8 mouse cellular contexts compared by ENCODE assay signal in the genomic region with DNA sequence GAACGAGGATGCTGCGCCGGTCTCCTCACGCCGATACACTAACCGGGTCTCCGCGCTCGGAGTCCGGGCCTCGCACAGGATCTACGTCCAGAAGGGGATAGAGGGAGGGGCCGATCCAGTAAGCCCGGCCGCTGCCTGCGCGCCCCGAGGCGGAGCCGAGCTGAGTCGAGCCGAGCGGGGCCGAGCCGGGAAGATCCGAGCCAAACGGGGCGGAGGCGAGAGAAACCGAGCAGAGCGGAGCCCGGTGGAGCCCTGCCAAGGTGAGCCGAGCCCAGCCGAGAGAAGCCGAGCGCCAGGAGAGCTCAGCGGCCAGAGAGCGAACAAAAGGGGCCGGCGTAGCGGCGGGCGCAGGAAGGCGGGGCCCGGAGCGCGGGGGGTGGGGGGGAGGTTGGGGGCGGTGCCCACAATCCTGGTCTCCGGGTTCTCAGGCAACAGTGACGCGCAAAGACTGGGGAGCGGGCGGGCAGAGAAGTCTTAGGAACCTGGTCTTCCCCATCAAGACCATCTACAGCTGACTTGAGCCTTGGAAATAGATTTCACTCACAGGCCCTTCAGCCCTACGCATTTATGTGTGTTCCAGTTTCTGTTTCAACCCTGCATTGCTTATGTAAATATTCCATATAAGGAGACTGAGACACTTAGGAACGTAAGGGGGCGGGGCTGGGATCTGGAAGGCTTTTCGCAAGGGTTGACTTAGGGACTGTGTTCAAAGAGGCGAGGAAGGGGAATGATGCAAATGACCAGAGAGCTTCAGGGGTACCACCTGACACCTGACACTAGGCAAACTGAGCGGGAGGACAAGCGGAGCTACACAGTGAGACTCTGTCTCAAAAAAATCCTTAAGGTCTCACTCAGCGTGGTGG. TPM values are rescaled to one million over a fixed set of nuclear protein-coding genes. Genes with fewer than 3 reads are reported as not detected.
A peak's percentile ranks its signal among the peaks of the same experiment; 100 is the strongest.
DNase-seq lines count a peak whose midpoint lies in the region; ATAC-seq and TF ChIP-seq lines count a peak whose summit lies in the region.

Gene Clip2 (minus strand): TSS at position 325 of the 863 bp plus-strand sequence.

- DNase-seq in ES-E14 (ENCODE audit: low read depth, low spot score) = peak; percentile 62
- peak; percentile 99 to 100 for DNase-seq in cerebellum, adult 2 months
- peak; percentile 99 for DNase-seq in forebrain, postnatal 0 days
- DNase-seq in heart, postnatal 4 days = peak; percentile 100
- peak; percentile 96 to 98 for DNase-seq in layer of hippocampus, adult 8-10 months (ENCODE audit: low spot score in 2 of 2)
- DNase-seq in ovary, adult 18-20 months (ENCODE audit: low spot score) = peak; percentile 97
- peak; percentile 92 for DNase-seq in thymus, postnatal 0 days (ENCODE audit: low spot score)

- peak within 1 kb of the TSS; percentile 85 for H3K4me2 ChIP-seq in forebrain, postnatal 0 days (ENCODE audit: low read depth)
- H3K4me2 ChIP-seq in lung, embryonic 15.5 days = peak within 1 kb of the TSS; percentile 91

- H3K27me3 ChIP-seq in cerebellum, adult 2 months (ENCODE audit: control insufficient read depth, insufficient read depth, low read length) = no peaks in the 10 kb centered on the region
- H3K27me3 ChIP-seq in forebrain, postnatal 0 days (ENCODE audit: insufficient read depth, low read length) = no peaks in the 10 kb centered on the region
- H3K27me3 ChIP-seq in lung, embryonic 15.5 days = no peaks in the 10 kb centered on the region

- peak; percentile 95 for ATAC-seq in forebrain, postnatal 0 days
- ATAC-seq in lung, embryonic 15.5 days (ENCODE audit: borderline replicate concordance, extremely low read depth, low FRiP score, low TSS enrichment) = peak; percentile 92

- H3K4me3 ChIP-seq in ES-E14 (ENCODE audit: insufficient read depth in 1 of 2, low read depth in 1 of 2, low read length in 2 of 2, poor library complexity in 1 of 2, severe bottlenecking in 1 of 2) = peak within 1 kb of the TSS; percentile 77 to 90
- peak within 1 kb of the TSS; percentile 96 for H3K4me3 ChIP-seq in cerebellum, adult 2 months (replicated peaks; ENCODE audit: insufficient read depth, low read depth, low read length)
- H3K4me3 ChIP-seq in forebrain, postnatal 0 days (ENCODE audit: low read depth, low read length) = peak within 1 kb of the TSS; percentile 96
- H3K4me3 ChIP-seq in lung, embryonic 15.5 days = peak within 1 kb of the TSS; percentile 93

- in situ Hi-C loops in ES-E14 (cut with MboI; ENCODE audit: low sequenced_read_pairs in 2 of 2, unreplicated experiment in 2 of 2) = no loop called here

- peak; percentile 42; the same call in 1 of the 2 replicates for TF ChIP-seq POLR2A in cerebellum, adult 2 months (IDR thresholded peaks at IDR 0.05; ENCODE audit: borderline replicate concordance, insufficient read depth, low read length)

- H3K4me1 ChIP-seq in ES-E14 (ENCODE audit: control insufficient read depth in 2 of 2, insufficient read depth in 2 of 2, low read length in 2 of 2, poor library complexity in 1 of 2) = peaks cover 8 to 20% of the 10 kb centered on the region in 2 experiments; a peak in 3 of 4 replicates
- H3K4me1 ChIP-seq in cerebellum, adult 2 months (ENCODE audit: control insufficient read depth, insufficient read depth, low read length) = peaks cover 13% of the 10 kb centered on the region
- H3K4me1 ChIP-seq in forebrain, postnatal 0 days (ENCODE audit: insufficient read depth) = peaks cover 5% of the 10 kb centered on the region; the same call in 1 of the 2 replicates
- H3K4me1 ChIP-seq in lung, embryonic 15.5 days = peaks cover 54% of the 10 kb centered on the region

- H3K36me3 ChIP-seq in ES-E14 (ENCODE audit: control insufficient read depth, insufficient read depth, low read length, poor library complexity, severe bottlenecking) = no peaks in the 10 kb centered on the region
- no peaks in the 10 kb centered on the region; the same call in 1 of the 2 replicates for H3K36me3 ChIP-seq in forebrain, postnatal 0 days (ENCODE audit: insufficient read depth)
- H3K36me3 ChIP-seq in lung, embryonic 15.5 days = no peaks in the 10 kb centered on the region

- no peak for TF ChIP-seq CTCF in cerebellum, adult 2 months (IDR thresholded peaks at IDR 0.05; ENCODE audit: borderline replicate concordance, insufficient read depth, low read depth, low read length)
- TF ChIP-seq CTCF in forebrain, postnatal 0 days (IDR thresholded peaks at IDR 0.05; ENCODE audit: low read depth) = peak; percentile 44

- H3K9me3 ChIP-seq in ES-E14 (ENCODE audit: control insufficient read depth, insufficient read depth, low read depth, low read length) = no peaks in the 10 kb centered on the region
- H3K9me3 ChIP-seq in forebrain, postnatal 0 days (ENCODE audit: low read length) = no peaks in the 10 kb centered on the region
- no peaks in the 10 kb centered on the region for H3K9me3 ChIP-seq in lung, embryonic 15.5 days

- H3K9ac ChIP-seq in ES-E14 (ENCODE audit: insufficient read depth, low read depth, low read length, poor library complexity, severe bottlenecking) = peak within 1 kb of the TSS; percentile 80
- H3K9ac ChIP-seq in forebrain, postnatal 0 days = peak within 1 kb of the TSS; percentile 97
- H3K9ac ChIP-seq in lung, embryonic 15.5 days = peak within 1 kb of the TSS; percentile 80

- WGBS in cerebellum, adult 2 months = 3% methylated on average over 59 of the region's 61 CpGs
- under 1% methylated on average over 61 of the region's 61 CpGs for whole genome bisulfite sequencing in forebrain, postnatal 0 days
- 1% methylated on average over 61 of the region's 61 CpGs for WGBS in lung, embryonic 15.5 days

- H3K27ac ChIP-seq in ES-E14 (ENCODE audit: insufficient read depth, low read depth, low read length, poor library complexity, severe bottlenecking) = no peak within 1 kb of the TSS
- peak within 1 kb of the TSS; percentile 79 for H3K27ac ChIP-seq in cerebellum, adult 2 months (ENCODE audit: insufficient read depth, low read length)
- peak within 1 kb of the TSS; percentile 99 for H3K27ac ChIP-seq in forebrain, postnatal 0 days (ENCODE audit: low read depth, low read length)
- peak within 1 kb of the TSS; percentile 93 for H3K27ac ChIP-seq in lung, embryonic 15.5 days

TF ChIP-seq in ES-E14, 5 proteins besides CTCF, POLR2A, EP300 and RAD21:
- TF ChIP-seq HCFC1 (IDR thresholded peaks at IDR 0.05; ENCODE audit: borderline replicate concordance, insufficient read depth, low read length) (0 out of 2 replicates have a peak, but pooled peaks have one; percentile 21), ZC3H11A (IDR thresholded peaks at IDR 0.05; ENCODE audit: borderline replicate concordance, low read depth, low read length) (no peak), CHD2 (IDR thresholded peaks at IDR 0.05; ENCODE audit: low read depth, low read length) (no peak), ZNF384 (IDR thresholded peaks at IDR 0.05; ENCODE audit: low read depth, low read length) (no peak)

RNA-seq across cellular contexts. Expression of gene Clip2, which starts in this region (rescaled TPM):
- 7.9 and 10.5 TPM in 2 replicates for total RNA-seq in ES-E14 (2012; rRNA removed)
- polyA plus RNA-seq in cerebellum, adult 2 months (2012; rRNA removed) = 54.2 and 59.1 TPM in 2 replicates
- 162 and 164 TPM in 2 replicates for total RNA-seq in forebrain, postnatal 0 days (2014; rRNA removed)
- 12.7 and 14.5 TPM in 2 replicates for polyA plus RNA-seq in forebrain, postnatal 0 days (2015; fragmentation: Nextera tagmentation; extraction: Ambion mirVana)
- total RNA-seq in heart, postnatal 4 days (2021) = 10 to 100 TPM; 13.0 to 14.2 TPM
- 100 to 1,000 TPM in 2 of 4 experiments, 10 to 100 TPM in 2; 92.3 to 109 (median 102) TPM for total RNA-seq in layer of hippocampus, adult 8-10 months (2022)
- polyA plus RNA-seq in lung, embryonic 15.5 days (2015; fragmentation: Nextera tagmentation; extraction: Ambion mirVana) = 4.6 TPM in 2 replicates
- 1.3 TPM in 2 replicates for polyA plus RNA-seq in thymus, postnatal 0 days (2015; fragmentation: Nextera tagmentation; extraction: Ambion mirVana)
